Mouse (Mus musculus) fat pad, adult 2 months (tissue): Measurements from ENCODE around the gene Plagl2.

Experiments
- DNase-seq: peaks from one replicate; pipeline ENCODE4 v3.0.0-alpha.2; 2011; ENCODE audit warnings: low read depth, low spot score; ENCODE audit errors: extremely low read depth

Plagl2 gene

GRCm38 (mm10) chr2:153199114-153199513 is 42.1 kb downstream of the Plagl2 start:
- no peak for DNase-seq

GRCm38 (mm10) chr2:153198485-153198884 is 42.7 kb downstream of the Plagl2 start:
- no peak for DNase-seq

DNA sequence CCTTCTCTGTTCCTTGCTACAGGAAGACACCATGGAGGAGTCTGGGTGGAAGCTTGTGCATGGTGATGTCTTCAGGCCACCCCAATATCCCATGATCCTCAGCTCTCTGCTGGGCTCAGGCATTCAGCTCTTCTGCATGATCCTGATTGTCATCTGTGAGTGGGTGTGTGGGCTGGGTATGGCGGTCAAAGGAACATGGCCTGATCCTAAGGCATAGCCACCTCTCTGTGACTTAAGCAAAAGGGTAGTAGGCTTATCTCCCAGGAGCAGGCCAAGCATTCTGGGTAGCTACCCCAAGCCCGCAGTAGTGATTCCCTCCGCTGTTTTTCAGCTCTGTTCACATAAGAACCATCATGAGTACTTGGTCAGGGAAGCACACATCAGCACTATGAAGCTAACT is 47.0 kb downstream of the Plagl2 start:
- no peak for DNase-seq

DNA sequence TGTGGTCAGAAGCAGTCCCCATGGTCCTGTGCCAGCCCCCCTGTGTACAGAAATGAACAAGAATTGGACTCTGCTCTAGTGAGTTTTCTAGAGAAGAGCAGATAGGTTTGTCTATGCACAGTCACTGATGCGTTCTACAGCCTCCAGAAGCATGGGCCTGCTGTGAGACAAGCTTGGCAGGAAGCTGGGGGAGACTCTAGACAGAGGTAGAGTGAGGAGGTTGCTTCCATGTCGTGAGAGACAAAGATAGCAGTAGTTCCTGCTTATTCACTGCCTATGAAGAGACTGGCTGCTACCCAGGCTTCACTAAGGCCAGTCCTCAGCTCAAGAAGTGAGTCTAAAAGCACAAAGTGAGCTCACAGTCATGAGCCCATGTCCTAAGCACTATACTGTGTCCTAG is 50.0 kb downstream of the Plagl2 start:
- no peak for DNase-seq

- no peak for DNase-seq
Observed at GRCm38 (mm10) chr2:153187848-153188247, 53.4 kb downstream of the Plagl2 start.

- no peak for DNase-seq
Observed at GRCm38 (mm10) chr2:153186176-153186591, 55.0 kb downstream of the Plagl2 start.

GRCm38 (mm10) chr2:153179961-153180360 is 61.3 kb downstream of the Plagl2 start:
- no peak for DNase-seq

DNA sequence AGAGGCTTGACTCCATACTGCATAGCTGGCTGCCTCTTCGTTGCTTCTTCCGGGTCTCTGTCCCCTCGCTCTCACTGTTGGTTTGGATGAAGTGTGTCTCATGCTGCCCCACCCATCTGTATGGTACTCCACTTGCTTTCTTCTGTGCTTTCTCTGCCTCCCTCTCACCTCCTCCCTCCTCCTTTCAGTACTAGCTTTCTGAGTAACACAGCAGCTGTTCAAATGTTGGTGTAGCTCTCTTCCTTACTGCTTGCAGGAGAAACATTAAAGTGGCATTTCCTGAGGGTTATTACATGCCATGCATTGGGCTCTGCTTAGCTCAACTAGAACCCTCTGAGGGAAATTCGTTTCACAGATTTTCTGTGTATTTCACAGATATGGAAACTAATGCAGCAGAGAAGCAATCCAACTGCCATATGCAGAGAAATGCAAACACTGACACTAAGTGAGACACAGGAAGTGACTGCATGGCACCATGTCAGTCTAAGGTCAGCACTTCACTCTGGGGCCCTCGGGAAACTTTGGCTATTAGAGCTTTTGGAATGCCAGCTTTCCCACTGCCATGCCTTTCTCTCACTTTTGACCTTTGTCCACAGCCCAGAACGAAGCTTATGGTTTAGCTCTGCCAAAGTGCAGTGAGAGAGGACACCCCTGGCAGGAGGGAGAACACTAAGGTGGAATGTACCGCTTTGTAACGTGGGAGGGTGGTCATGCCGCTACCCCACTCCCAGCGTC is 61.9 kb downstream of the Plagl2 start:
- no peak for DNase-seq
